Mouse (Mus musculus) C2C12 (cell line): ENCODE results near the gene Cfap299. TPM values are rescaled to one million over a fixed set of nuclear protein-coding genes. Genes with fewer than 3 reads are reported as not detected.

ENCODE experiments used
- H3K27me3 ChIP-seq: one replicate; pipeline ENCODE4 v1.6.1; 2011; ENCODE audit not compliant: control insufficient read depth, insufficient read depth, insufficient read length
- H3K36me3 ChIP-seq: one replicate; pipeline ENCODE4 v1.6.1; 2011; ENCODE audit not compliant: control insufficient read depth, insufficient read depth
- H3K4me3 ChIP-seq: one replicate; pipeline ENCODE4 v1.5.1; 2011; ENCODE audit warnings: mild to moderate bottlenecking, control low read depth; ENCODE audit not compliant: poor library complexity, insufficient read depth, severe bottlenecking
- H3K79me2 ChIP-seq: one replicate; pipeline ENCODE4 v1.6.1; 2011; ENCODE audit not compliant: control insufficient read depth, insufficient read depth
- H3K79me3 ChIP-seq: one replicate; pipeline ENCODE4 v1.6.1; 2011; ENCODE audit warnings: low read depth, control low read depth
- H3ac ChIP-seq: one replicate; pipeline ENCODE3; 2011; ENCODE audit warnings: low read depth; ENCODE audit not compliant: control insufficient read depth, insufficient read length
- CEBPB ChIP-seq: IDR thresholded peaks from one replicate; pipeline ENCODE4 v1.6.1; 2011; ENCODE audit warnings: low read depth, mild to moderate bottlenecking, control low read depth, moderate library complexity
- CTCF ChIP-seq: IDR thresholded peaks from one replicate; pipeline ENCODE4 v1.5.1; 2011; ENCODE audit not compliant: control insufficient read depth, insufficient read depth, insufficient read length
- FOSL1 ChIP-seq: IDR thresholded peaks from one replicate; pipeline ENCODE4 v1.8.0; 2011; ENCODE audit warnings: mild to moderate bottlenecking, low read length; ENCODE audit not compliant: poor library complexity, insufficient read depth, severe bottlenecking
- MAX ChIP-seq: IDR thresholded peaks from one replicate; pipeline ENCODE4 v1.6.1; 2011; ENCODE audit warnings: mild to moderate bottlenecking, control low read depth
- MYOD1 ChIP-seq: IDR thresholded peaks from one replicate; pipeline ENCODE4 v1.6.1; 2011; ENCODE audit warnings: low read depth; ENCODE audit not compliant: control insufficient read depth, insufficient read length
- MYOG ChIP-seq: IDR thresholded peaks from one replicate; pipeline ENCODE4 v1.6.1; 2011; ENCODE audit not compliant: control insufficient read depth, insufficient read length; ENCODE audit errors: extremely low read depth
- USF1 ChIP-seq: IDR thresholded peaks from one replicate; pipeline ENCODE4 v1.6.1; 2011; ENCODE audit warnings: low read depth, mild to moderate bottlenecking, control low read depth, moderate library complexity
- polyA plus RNA-seq: library from polyadenylated mRNA; unstranded; fragments of >200 nt; fragmentation: generic; extraction: Trizol; gene quantifications from one replicate; pipeline ENCODE4 v1.2.1, GENCODE M21; 2012; ENCODE audit warnings: missing spikeins

The Cfap299 gene
- polyA plus RNA-seq, 1 experiment, result 0.09 TPM

DNA sequence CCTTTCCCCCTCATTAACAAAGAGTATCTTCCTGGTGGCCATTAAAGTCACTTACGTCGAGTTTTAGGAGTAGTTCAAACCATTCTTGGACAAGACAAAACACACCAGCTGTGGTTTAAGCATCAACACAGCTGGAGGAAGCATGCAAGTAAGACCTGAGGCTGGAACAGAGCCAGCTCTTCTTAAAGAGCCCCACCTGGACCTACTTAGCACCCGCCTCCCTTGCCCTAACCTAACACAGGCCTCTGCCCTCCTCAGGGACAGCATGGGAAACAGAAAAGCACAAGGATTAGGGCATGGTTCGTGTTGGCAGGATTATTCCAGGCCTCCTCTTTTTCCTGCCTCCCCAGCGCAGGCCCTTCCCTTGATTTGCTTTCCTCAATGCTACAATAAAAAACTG lies 374.9 kb downstream of the Cfap299 start:
- Histone ChIP-seq H3ac (no peak overlapping the region), H3K79me3 (no peaks in the 10 kb centered on the region), H3K79me2 (no peaks in the 10 kb centered on the region), H3K27me3 (peaks cover 3% of the 10 kb centered on the region), H3K4me3 (no peak overlapping the region), H3K36me3 (no peaks in the 10 kb centered on the region)
- TF ChIP-seq MYOD1 (no peak), MYOG (no peak), FOSL1 (no peak), CTCF (no peak), CEBPB (no peak), USF1 (no peak), MAX (no peak)

DNA sequence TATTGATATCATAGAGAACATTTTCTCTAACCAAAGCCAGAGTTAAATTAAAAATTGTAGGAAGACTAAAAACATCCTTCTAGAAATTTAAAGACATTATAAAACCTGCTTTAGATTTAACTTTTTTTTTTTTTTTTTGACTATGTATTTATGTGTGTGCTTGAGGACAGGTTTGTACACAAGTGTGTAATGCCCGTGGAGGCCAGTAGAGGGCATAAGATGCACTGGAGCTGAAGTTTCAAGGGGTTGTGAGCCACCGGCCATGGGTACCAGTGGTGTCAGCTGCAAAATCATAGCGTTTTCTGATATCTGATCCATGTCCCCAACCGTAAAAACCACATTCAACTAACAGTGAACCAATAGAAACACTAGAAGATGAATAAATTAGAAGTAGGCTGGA lies 377.5 kb downstream of the Cfap299 start:
- Histone ChIP-seq H3K4me3 (no peak overlapping the region), H3K36me3 (no peaks in the 10 kb centered on the region), H3K79me3 (no peaks in the 10 kb centered on the region), H3ac (no peak overlapping the region), H3K27me3 (no peaks in the 10 kb centered on the region), H3K79me2 (no peaks in the 10 kb centered on the region)
- TF ChIP-seq MYOG (no peak), CEBPB (no peak), MYOD1 (no peak)

DNA sequence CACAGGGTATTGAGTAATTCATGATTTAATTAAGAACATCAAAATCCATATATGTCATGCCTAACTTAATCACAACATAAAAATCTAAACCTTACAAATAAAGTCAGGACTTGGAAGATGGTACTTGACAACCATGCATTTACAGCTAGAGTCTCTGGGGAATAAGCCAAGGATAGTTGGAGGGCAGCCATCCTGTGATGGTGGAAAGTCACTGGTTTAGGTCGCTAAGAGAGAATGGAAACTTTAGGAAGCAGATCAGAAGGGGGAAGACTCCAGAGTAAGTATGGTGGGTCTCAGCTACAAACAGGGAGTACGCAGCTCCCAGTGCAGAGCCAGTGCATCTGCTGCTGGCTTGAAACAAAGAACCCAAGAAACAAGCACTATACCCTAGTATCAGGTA lies 386.3 kb downstream of the Cfap299 start:
- H3K79me3 ChIP-seq, result no peaks in the 10 kb centered on the region

DNA sequence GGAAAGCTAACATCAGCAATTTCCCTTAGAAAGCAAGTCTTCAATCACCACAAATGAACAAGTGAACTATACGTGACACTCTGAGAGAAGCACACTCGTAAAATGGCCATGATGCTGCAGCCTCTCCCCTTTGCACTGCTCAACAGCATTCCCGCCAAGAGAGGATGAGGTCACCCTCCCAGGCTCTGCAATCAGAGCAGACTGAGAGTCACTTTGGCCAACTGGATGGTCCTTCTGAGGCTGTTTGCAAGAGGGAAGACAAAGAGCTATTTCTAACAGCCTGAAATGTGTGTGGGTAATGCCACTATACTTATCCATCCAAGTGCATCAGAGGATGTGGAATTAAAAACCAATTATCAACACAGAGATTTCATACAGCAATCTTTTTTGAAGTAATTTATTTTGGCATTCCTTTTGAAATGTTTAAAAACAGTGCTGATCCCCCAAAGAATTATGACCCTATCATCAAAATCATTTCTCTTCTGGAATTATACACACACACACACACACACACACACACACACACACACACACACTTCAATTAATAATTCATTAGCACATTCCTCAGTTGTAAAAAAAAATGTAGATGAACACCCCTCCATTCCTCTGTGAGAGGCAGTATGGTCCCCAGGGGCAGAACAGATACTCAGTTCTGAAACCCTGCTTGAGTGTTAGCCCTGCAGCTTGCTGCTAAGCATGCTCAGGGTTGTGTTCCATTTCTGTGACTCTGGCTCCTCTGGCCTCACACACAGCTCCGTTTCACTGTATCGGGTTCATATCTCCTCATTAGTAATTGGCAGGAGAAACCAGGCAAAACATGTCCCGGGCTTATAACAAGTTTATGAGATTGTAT lies 403.3 kb downstream of the Cfap299 start:
- H3K36me3 ChIP-seq, result no peaks in the 10 kb centered on the region
- no peaks in the 10 kb centered on the region for H3K79me3 ChIP-seq
- TF ChIP-seq USF1, result no peak
- no peak for TF ChIP-seq CTCF
- TF ChIP-seq MYOD1, result no peak
- no peak for TF ChIP-seq MAX
- no peak for TF ChIP-seq MYOG
- no peak for TF ChIP-seq FOSL1
- no peak for TF ChIP-seq CEBPB
- H3K79me2 ChIP-seq, result no peaks in the 10 kb centered on the region
- no peaks in the 10 kb centered on the region for H3K27me3 ChIP-seq
- H3K4me3 ChIP-seq, result no peak overlapping the region
- H3ac ChIP-seq, result no peak overlapping the region

More for the DNA sequence above, 386.3 kb downstream of the Cfap299 start:
- no peaks in the 10 kb centered on the region for H3K36me3 ChIP-seq
- no peak for TF ChIP-seq CTCF
- no peak for TF ChIP-seq USF1
- no peak for TF ChIP-seq MYOD1
- no peak for TF ChIP-seq MAX
- TF ChIP-seq MYOG, result no peak
- TF ChIP-seq CEBPB, result no peak
- TF ChIP-seq FOSL1, result no peak
- H3K79me2 ChIP-seq, result no peaks in the 10 kb centered on the region
- H3ac ChIP-seq, result no peak overlapping the region
- no peaks in the 10 kb centered on the region for H3K27me3 ChIP-seq
- H3K4me3 ChIP-seq, result no peak overlapping the region

DNA sequence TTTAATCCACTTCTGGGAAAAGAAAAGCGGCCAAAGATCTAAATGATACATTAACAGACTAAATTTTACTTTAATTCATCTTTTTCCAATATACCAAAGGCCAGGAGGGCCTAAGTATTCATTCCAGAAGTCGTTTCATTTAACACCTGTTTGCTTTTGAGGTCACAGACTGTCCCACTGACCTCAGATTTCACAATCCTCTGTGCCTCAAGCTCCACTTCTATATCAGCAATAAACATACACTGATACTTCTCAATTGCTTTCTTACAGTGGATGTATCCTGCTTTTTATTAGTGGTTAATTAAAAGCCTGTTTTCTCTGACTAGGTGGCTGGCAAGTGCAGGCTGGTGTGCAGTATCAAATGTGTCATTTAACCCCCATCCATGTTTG lies 403.9 kb downstream of the Cfap299 start:
- Histone ChIP-seq H3K27me3 (no peaks in the 10 kb centered on the region), H3K36me3 (no peaks in the 10 kb centered on the region), H3K79me3 (no peaks in the 10 kb centered on the region), H3K4me3 (no peak overlapping the region), H3K79me2 (no peaks in the 10 kb centered on the region), H3ac (no peak overlapping the region)
- TF ChIP-seq CEBPB (no peak), MYOD1 (no peak), MAX (no peak), CTCF (no peak), USF1 (no peak), MYOG (no peak), FOSL1 (no peak)
